Mouse (Mus musculus) stomach, postnatal 0 days (tissue): ENCODE results near the gene Adcy4.

ENCODE experiments used
- CTCF ChIP-seq: IDR thresholded peaks from 2 replicates; pipeline ENCODE4 v1.5.1; 2016; ENCODE audit warnings: antibody characterized with exemption, low read depth, mild to moderate bottlenecking, moderate library complexity
- EP300 ChIP-seq: optimal IDR thresholded peaks from 2 replicates; pipeline ENCODE3; 2016; ENCODE audit warnings: antibody characterized with exemption

DNA sequence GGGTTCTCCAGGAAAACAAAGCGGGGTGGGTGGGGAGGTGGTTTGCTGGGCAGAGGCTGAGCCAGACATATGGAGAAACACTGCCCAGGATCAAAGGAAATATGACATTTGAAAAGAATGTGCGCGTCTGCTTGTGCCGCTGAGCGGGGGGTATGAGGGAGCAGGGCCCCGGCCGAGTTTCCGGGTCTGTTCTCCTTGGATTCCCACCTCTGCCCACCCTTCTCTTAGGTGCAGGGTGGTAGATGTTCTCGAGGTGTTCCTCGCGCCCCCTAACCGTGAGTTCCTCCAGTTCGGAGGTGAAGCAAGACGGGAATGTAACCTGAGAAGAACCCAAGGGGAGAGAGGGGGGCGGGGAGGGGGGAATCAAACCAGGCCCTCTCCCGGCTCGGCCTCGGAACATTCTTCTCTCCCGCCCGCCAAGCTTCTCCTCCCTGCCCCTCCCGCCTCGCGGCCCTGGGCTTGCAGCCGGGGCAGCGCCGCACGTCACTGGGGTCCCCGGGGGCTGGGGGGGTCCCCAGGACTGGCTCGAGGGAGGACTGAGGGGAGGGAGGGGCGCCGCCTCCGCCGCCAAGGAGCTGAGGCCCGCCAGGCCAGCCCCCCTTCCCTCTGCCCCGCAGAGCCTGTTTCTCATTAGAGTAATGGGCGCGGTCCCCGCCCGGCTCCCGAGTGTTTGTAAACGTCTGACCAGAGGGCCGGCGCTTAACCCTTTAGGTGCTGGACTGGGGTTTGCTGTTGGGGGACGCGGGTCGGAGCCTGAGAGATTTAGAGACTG, 39.3 kb upstream of the Adcy4 start, which contains the start of gene Nfatc4:
- TF ChIP-seq CTCF (no peak; the same call in none of the 2 replicates), EP300 (no peak)
